ENCODE assay signal across 8 mouse cellular contexts in the genomic region with DNA sequence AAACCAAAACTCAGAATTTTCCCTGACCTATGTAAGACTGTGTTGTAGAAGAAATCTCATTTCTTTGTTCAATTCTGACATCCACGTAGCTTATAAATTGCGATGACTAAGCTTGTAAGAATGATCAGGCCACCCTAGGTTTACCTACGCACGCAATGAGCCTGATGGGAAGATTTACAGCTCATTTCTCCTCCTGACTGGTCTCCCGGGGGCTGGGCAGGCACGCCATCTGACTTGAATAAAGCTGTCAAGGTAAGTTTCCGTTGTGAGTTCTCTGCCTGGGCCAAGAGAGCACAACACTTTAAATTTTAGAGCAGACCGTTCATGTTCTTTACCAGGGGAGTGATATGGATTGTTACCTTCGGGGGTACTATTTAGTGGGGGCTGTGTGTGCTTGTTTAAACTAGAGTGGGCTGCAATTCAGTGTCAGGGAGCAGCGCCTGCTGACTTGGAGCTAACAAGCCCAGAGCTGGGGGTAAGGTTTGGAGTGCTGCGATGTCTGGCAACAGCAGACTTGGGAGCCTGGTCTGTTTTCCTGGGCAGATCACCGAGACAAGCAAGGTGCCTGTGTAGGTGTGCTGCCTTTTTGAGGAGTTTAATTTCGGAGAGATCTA. TPM values are rescaled to one million over a fixed set of nuclear protein-coding genes. Genes with fewer than 3 reads are reported as not detected.
DNase-seq lines count a peak whose midpoint lies in the region; ATAC-seq and TF ChIP-seq lines count a peak whose summit lies in the region.

A gene (plus strand): TSS at position 214 of the 614 bp plus-strand sequence.

- H3K27me3 ChIP-seq in lung, embryonic 14.5 days (ENCODE audit: insufficient read depth, low read length): no peaks in the 10 kb centered on the region
- H3K27me3 ChIP-seq in forebrain, postnatal 0 days (ENCODE audit: insufficient read depth, low read length): no peaks in the 10 kb centered on the region; the same call in 1 of the 2 replicates

- no peaks in the 10 kb centered on the region for H3K9me3 ChIP-seq in lung, embryonic 14.5 days (ENCODE audit: low read depth, low read length)
- H3K9me3 ChIP-seq in forebrain, postnatal 0 days (ENCODE audit: low read length): no peaks in the 10 kb centered on the region

- H3K9ac ChIP-seq in lung, embryonic 14.5 days: no peak within 1 kb of the TSS
- no peak within 1 kb of the TSS for H3K9ac ChIP-seq in forebrain, postnatal 0 days

- H3K4me2 ChIP-seq in lung, embryonic 14.5 days: no peak within 1 kb of the TSS
- H3K4me2 ChIP-seq in forebrain, postnatal 0 days (ENCODE audit: low read depth): no peak within 1 kb of the TSS

- WGBS in lung, embryonic 14.5 days: 37% methylated on average over 13 of the region's 13 CpGs
- WGBS in forebrain, postnatal 0 days: 50% methylated on average over 13 of the region's 13 CpGs

- H3K27ac ChIP-seq in lung, embryonic 14.5 days (ENCODE audit: low read depth): no peak within 1 kb of the TSS
- no peak within 1 kb of the TSS for H3K27ac ChIP-seq in forebrain, postnatal 0 days (ENCODE audit: low read depth, low read length)

- no peaks in the 10 kb centered on the region for H3K36me3 ChIP-seq in lung, embryonic 14.5 days (ENCODE audit: insufficient read depth)
- H3K36me3 ChIP-seq in forebrain, postnatal 0 days (ENCODE audit: insufficient read depth): no peaks in the 10 kb centered on the region

- no peaks in the 10 kb centered on the region for H3K4me1 ChIP-seq in lung, embryonic 14.5 days (ENCODE audit: insufficient read depth)
- no peaks in the 10 kb centered on the region for H3K4me1 ChIP-seq in forebrain, postnatal 0 days (ENCODE audit: insufficient read depth)

- no peak for ATAC-seq in lung, embryonic 14.5 days (ENCODE audit: insufficient read depth)
- ATAC-seq in forebrain, postnatal 0 days: no peak
- no peak for ATAC-seq in megakaryocyte-erythroid progenitor cell, adult 5-6 weeks (replicated peaks; ENCODE audit: low FRiP score, low TSS enrichment, poor library complexity, severe bottlenecking)

- TF ChIP-seq CTCF in lung, embryonic 14.5 days (IDR thresholded peaks at IDR 0.05; ENCODE audit: low read depth): no peak
- TF ChIP-seq CTCF in forebrain, postnatal 0 days (IDR thresholded peaks at IDR 0.05; ENCODE audit: low read depth): no peak

- H3K4me3 ChIP-seq in lung, embryonic 14.5 days (ENCODE audit: low read depth, low read length): no peak within 1 kb of the TSS
- no peak within 1 kb of the TSS for H3K4me3 ChIP-seq in forebrain, postnatal 0 days (ENCODE audit: low read depth, low read length)

- DNase-seq in adrenal gland, postnatal 10 days: no peak
- no peak for DNase-seq in adrenal gland, adult (ENCODE audit: inconsistent age in 2 of 2, low spot score in 1 of 2)
- DNase-seq in lung, embryonic 14.5 days: no peak
- no peak for DNase-seq in lung, postnatal 14 days
- no peak for DNase-seq in forebrain, postnatal 0 days
- no peak for DNase-seq in frontal cortex, postnatal 10 days (ENCODE audit: low spot score in 2 of 2)
- no peak for DNase-seq in thymus, adult 18-20 months

RNA-seq across cellular contexts. Expression of the gene that starts here (rescaled TPM):
- 10 to 100 TPM; 11.9 to 12.9 TPM for total RNA-seq in adrenal gland, postnatal 10 days (2021)
- 10.6 and 11.6 TPM in 2 replicates for polyA plus RNA-seq in lung, embryonic 14.5 days (2014; fragmentation: Nextera tagmentation; extraction: Ambion mirVana)
- 33.7 and 37.5 TPM in 2 replicates for total RNA-seq in forebrain, postnatal 0 days (2014; rRNA removed)
- polyA plus RNA-seq in forebrain, postnatal 0 days (2015; fragmentation: Nextera tagmentation; extraction: Ambion mirVana): 11.0 and 11.5 TPM in 2 replicates
- 16.6 and 17.4 TPM in 2 replicates for total RNA-seq in megakaryocyte-erythroid progenitor cell, adult 5-6 weeks (2014; fragmentation: Nextera tagmentation)
- total RNA-seq in megakaryocyte-erythroid progenitor cell, adult 5-6 weeks (2017): 24.0 and 25.4 TPM in 2 replicates
